Mouse (Mus musculus): Measurements from ENCODE around the gene Aff4. TPM values are rescaled to one million over a fixed set of nuclear protein-coding genes. Genes with fewer than 3 reads are reported as not detected.

Gene Aff4
- polyA plus RNA-seq, 1 experiment = 12.1 TPM

GRCm38 (mm10) chr11:53345328-53345727, 5.3 kb upstream of the Aff4 start:
- no peaks in the 10 kb centered on the region for H3K27me3 ChIP-seq (ENCODE audit: control insufficient read depth, insufficient read depth, insufficient read length)
- TF ChIP-seq FOSL1 (IDR thresholded peaks at IDR 0.05; ENCODE audit: insufficient read depth, low read length, poor library complexity, severe bottlenecking) (no peak), MYOD1 (IDR thresholded peaks at IDR 0.05; ENCODE audit: control insufficient read depth, insufficient read length, low read depth) (no peak), CTCF (IDR thresholded peaks at IDR 0.05; ENCODE audit: control insufficient read depth, insufficient read depth, insufficient read length) (no peak), MAX (IDR thresholded peaks at IDR 0.05) (no peak), USF1 (IDR thresholded peaks at IDR 0.05; ENCODE audit: low read depth) (no peak), CEBPB (IDR thresholded peaks at IDR 0.05; ENCODE audit: low read depth) (no peak), MYOG (IDR thresholded peaks at IDR 0.05; ENCODE audit: control insufficient read depth, extremely low read depth, insufficient read length) (no peak)

GRCm38 (mm10) chr11:53345738-53346137, 4.9 kb upstream of the Aff4 start:
- H3K27me3 ChIP-seq (ENCODE audit: control insufficient read depth, insufficient read depth, insufficient read length) = no peaks in the 10 kb centered on the region
- H3K4me3 ChIP-seq (ENCODE audit: insufficient read depth, poor library complexity, severe bottlenecking) = no peak overlapping the region
- H3K79me2 ChIP-seq (ENCODE audit: control insufficient read depth, insufficient read depth) = peaks cover under 1% of the 10 kb centered on the region
- H3ac ChIP-seq (ENCODE audit: control insufficient read depth, insufficient read length, low read depth) = no peak overlapping the region
- H3K79me3 ChIP-seq (ENCODE audit: low read depth) = no peaks in the 10 kb centered on the region
- H3K36me3 ChIP-seq (ENCODE audit: control insufficient read depth, insufficient read depth) = no peaks in the 10 kb centered on the region
- TF ChIP-seq FOSL1 (IDR thresholded peaks at IDR 0.05; ENCODE audit: insufficient read depth, low read length, poor library complexity, severe bottlenecking) (no peak), CTCF (IDR thresholded peaks at IDR 0.05; ENCODE audit: control insufficient read depth, insufficient read depth, insufficient read length) (no peak), MAX (IDR thresholded peaks at IDR 0.05) (no peak), USF1 (IDR thresholded peaks at IDR 0.05; ENCODE audit: low read depth) (no peak)

More at GRCm38 (mm10) chr11:53345328-53345727, 5.3 kb upstream of the Aff4 start:
- Histone ChIP-seq H3K79me2 (ENCODE audit: control insufficient read depth, insufficient read depth) (no peaks in the 10 kb centered on the region), H3ac (ENCODE audit: control insufficient read depth, insufficient read length, low read depth) (no peak overlapping the region), H3K4me3 (ENCODE audit: insufficient read depth, poor library complexity, severe bottlenecking) (no peak overlapping the region), H3K36me3 (ENCODE audit: control insufficient read depth, insufficient read depth) (no peaks in the 10 kb centered on the region), H3K79me3 (ENCODE audit: low read depth) (no peaks in the 10 kb centered on the region)

- TF ChIP-seq USF1 (IDR thresholded peaks at IDR 0.05; ENCODE audit: low read depth) = no peak
- TF ChIP-seq FOSL1 (IDR thresholded peaks at IDR 0.05; ENCODE audit: insufficient read depth, low read length, poor library complexity, severe bottlenecking) = no peak
- TF ChIP-seq MAX (IDR thresholded peaks at IDR 0.05) = no peak
- no peak for TF ChIP-seq MYOG (IDR thresholded peaks at IDR 0.05; ENCODE audit: control insufficient read depth, extremely low read depth, insufficient read length)
- TF ChIP-seq CTCF (IDR thresholded peaks at IDR 0.05; ENCODE audit: control insufficient read depth, insufficient read depth, insufficient read length) = no peak
- no peak for TF ChIP-seq MYOD1 (IDR thresholded peaks at IDR 0.05; ENCODE audit: control insufficient read depth, insufficient read length, low read depth)
- Histone ChIP-seq H3K4me3 (ENCODE audit: insufficient read depth, poor library complexity, severe bottlenecking) (peak overlapping the region; percentile 96), H3K79me2 (ENCODE audit: control insufficient read depth, insufficient read depth) (peaks cover 57% of the 10 kb centered on the region), H3ac (ENCODE audit: control insufficient read depth, insufficient read length, low read depth) (peak overlapping the region; percentile 96), H3K36me3 (ENCODE audit: control insufficient read depth, insufficient read depth) (peaks cover 22% of the 10 kb centered on the region), H3K27me3 (ENCODE audit: control insufficient read depth, insufficient read depth, insufficient read length) (no peaks in the 10 kb centered on the region), H3K79me3 (ENCODE audit: low read depth) (peaks cover 50% of the 10 kb centered on the region)
These were observed 750 bp downstream of the Aff4 start for GRCm38 (mm10) chr11:53351224-53351942.

GRCm38 (mm10) chr11:53351943-53352590, 1.4 kb downstream of the Aff4 start:
- no peaks in the 10 kb centered on the region for H3K27me3 ChIP-seq (ENCODE audit: control insufficient read depth, insufficient read depth, insufficient read length)
- TF ChIP-seq CEBPB (IDR thresholded peaks at IDR 0.05; ENCODE audit: low read depth) (no peak), MYOG (IDR thresholded peaks at IDR 0.05; ENCODE audit: control insufficient read depth, extremely low read depth, insufficient read length) (no peak)
- H3K36me3 ChIP-seq (ENCODE audit: control insufficient read depth, insufficient read depth) = peaks cover 29% of the 10 kb centered on the region
- peaks cover 64% of the 10 kb centered on the region for H3K79me2 ChIP-seq (ENCODE audit: control insufficient read depth, insufficient read depth)
- peak overlapping the region; percentile 96 for H3K4me3 ChIP-seq (ENCODE audit: insufficient read depth, poor library complexity, severe bottlenecking)
- peaks cover 56% of the 10 kb centered on the region for H3K79me3 ChIP-seq (ENCODE audit: low read depth)
- H3ac ChIP-seq (ENCODE audit: control insufficient read depth, insufficient read length, low read depth) = peak overlapping the region; percentile 60

GRCm38 (mm10) chr11:53358504-53359155, 8.0 kb downstream of the Aff4 start:
- no peaks in the 10 kb centered on the region for H3K27me3 ChIP-seq (ENCODE audit: control insufficient read depth, insufficient read depth, insufficient read length)
- H3K79me3 ChIP-seq (ENCODE audit: low read depth) = peaks cover 96% of the 10 kb centered on the region
- H3K4me3 ChIP-seq (ENCODE audit: insufficient read depth, poor library complexity, severe bottlenecking) = no peak overlapping the region
- H3K79me2 ChIP-seq (ENCODE audit: control insufficient read depth, insufficient read depth) = peaks cover 100% of the 10 kb centered on the region
- H3ac ChIP-seq (ENCODE audit: control insufficient read depth, insufficient read length, low read depth) = no peak overlapping the region
- H3K36me3 ChIP-seq (ENCODE audit: control insufficient read depth, insufficient read depth) = peaks cover 42% of the 10 kb centered on the region
- TF ChIP-seq MYOG (IDR thresholded peaks at IDR 0.05; ENCODE audit: control insufficient read depth, extremely low read depth, insufficient read length) = no peak
- no peak for TF ChIP-seq CTCF (IDR thresholded peaks at IDR 0.05; ENCODE audit: control insufficient read depth, insufficient read depth, insufficient read length)
- TF ChIP-seq MYOD1 (IDR thresholded peaks at IDR 0.05; ENCODE audit: control insufficient read depth, insufficient read length, low read depth) = no peak
- no peak for TF ChIP-seq FOSL1 (IDR thresholded peaks at IDR 0.05; ENCODE audit: insufficient read depth, low read length, poor library complexity, severe bottlenecking)
- no peak for TF ChIP-seq CEBPB (IDR thresholded peaks at IDR 0.05; ENCODE audit: low read depth)
- no peak for TF ChIP-seq MAX (IDR thresholded peaks at IDR 0.05)
- no peak for TF ChIP-seq USF1 (IDR thresholded peaks at IDR 0.05; ENCODE audit: low read depth)

All from C2C12 (cell line).